Mouse (Mus musculus) ES-Bruce4 (cell line): ENCODE data around the gene Hopx.

Experiments
- CTCF ChIP-seq: IDR thresholded peaks from one replicate; pipeline ENCODE4 v1.8.1; 2011; ENCODE audit warnings: low read depth, low read length
- EP300 ChIP-seq: IDR thresholded peaks from 2 replicates; pipeline ENCODE4 v1.6.1; 2011; ENCODE audit warnings: low read depth, low read length; ENCODE audit not compliant: insufficient read depth
- POLR2A ChIP-seq: IDR thresholded peaks from one replicate; pipeline ENCODE4 v1.8.1; 2011; ENCODE audit warnings: low read length; ENCODE audit not compliant: insufficient read depth

DNA sequence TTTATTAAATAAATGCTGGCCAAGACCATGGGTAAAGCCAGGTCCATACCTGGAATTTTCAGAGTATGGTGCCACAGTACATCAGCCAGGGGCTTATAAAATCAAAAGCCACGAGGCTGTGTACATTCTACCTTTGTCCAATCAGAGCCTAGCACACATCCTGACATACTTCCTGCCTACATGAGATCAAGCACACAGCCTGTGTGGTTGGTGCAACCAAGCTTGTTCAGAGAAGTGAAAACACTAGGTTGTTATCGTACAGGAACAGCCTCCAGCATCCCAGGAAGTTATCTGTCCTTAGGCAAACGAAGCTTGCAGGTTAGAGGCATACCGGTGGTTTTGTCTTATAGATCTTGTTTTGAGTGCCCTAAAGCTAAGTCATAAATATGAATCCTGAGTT is 19.5 kb upstream of the Hopx start:
- no peak for TF ChIP-seq CTCF
- no peak for TF ChIP-seq EP300
- no peak for TF ChIP-seq POLR2A
